Mouse (Mus musculus): ENCODE results near the gene Rhd.
"Not testable (repeated sequence)": the region's sequence is repeated elsewhere in the genome, so short reads cannot be mapped to it uniquely, and the experiment has no call there.

Rhd gene

GRCm38 (mm10) chr4:134858494-134858893, 5.8 kb upstream of the Rhd start:
- DNase-seq, result no peak

DNA sequence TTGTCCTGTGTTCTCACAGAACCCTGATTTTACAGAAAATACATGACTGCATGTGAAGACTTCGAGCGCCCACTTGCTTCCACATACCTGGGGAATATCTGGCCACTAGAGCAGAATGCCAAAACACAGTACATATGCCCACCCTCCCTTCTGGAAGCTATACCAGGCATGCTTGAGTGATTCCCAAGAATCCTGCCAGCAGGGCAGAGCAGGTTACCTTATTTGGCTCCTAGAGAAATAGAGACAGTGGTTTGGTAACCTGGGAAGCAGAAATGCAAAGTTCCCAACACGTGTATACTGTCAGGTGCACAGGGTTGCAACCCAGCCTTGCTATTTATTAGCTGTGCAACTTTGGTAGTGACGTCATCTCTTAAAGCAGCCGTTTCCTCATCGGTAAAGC, 2.5 kb upstream of the Rhd start:
- no peak for DNase-seq

- DNase-seq, result no peak
These were observed 1.3 kb upstream of the Rhd start for GRCm38 (mm10) chr4:134862996-134863395.

DNA sequence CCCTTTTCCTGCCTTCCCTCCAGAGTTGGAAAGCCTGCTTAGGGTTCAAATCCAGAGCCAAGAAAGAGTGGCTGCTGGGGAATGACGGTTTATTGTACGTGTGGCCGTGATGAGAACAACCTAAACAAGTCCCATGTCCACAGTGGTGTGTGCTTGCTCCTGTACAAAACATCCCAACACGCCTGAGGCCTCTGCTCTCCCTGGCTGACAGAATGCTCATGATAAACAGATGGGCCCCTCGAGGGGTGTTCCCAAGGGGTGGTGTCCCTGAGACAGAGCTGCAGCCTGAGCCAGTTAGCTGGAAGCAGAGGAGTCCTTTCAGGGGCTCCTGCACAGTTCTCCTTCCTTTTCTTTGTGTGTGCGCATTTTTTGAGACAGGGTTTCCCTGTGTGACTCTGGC, 1.0 kb downstream of the Rhd start:
- no peak for DNase-seq

- DNase-seq, result no peak
These were observed 1.5 kb downstream of the Rhd start for GRCm38 (mm10) chr4:134865789-134866188.

- DNase-seq, result no peak
These were observed 2.9 kb downstream of the Rhd start for GRCm38 (mm10) chr4:134867213-134867612.

- no peak for DNase-seq
These were observed 3.3 kb downstream of the Rhd start for GRCm38 (mm10) chr4:134867661-134868060.

DNA sequence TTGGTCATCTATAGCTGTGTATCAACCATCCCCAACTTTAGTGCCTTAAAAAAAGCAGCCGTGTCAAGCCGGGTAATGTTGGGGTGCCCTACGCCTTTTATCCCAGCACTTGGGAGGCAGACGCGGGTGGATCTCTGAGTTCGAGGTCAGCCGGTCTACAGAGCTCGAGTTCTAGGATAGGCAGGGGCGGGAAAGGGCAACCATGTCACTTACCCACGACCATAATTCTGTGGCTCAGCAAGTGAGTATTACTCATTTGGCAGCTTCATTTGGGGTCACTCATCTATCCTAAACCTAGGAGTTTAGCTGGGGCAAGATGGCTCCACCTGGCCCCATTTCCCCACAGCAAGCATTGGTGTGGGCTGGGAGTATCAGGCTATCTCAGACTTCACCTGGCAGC, 3.7 kb downstream of the Rhd start:
- no peak for DNase-seq

DNA sequence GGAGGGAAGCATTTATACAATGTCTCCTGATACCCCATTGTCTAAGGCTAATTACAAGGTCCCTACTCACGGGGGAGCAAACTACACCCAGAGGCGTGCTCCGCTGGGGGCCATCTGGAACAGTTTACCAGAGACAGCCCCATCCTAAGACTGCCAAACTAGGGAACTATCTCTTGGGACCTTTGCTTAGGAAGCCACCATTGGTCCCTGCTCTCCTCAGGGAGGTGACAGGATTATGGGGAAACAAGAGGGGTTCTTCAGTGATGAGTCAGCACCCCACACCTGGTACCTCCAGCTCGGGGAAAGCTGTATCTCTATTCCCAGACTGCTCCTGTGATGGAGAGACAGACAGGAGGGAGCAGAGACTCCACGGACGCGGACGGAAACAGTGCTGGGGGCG, 4.2 kb downstream of the Rhd start:
- DNase-seq, result no peak

DNA sequence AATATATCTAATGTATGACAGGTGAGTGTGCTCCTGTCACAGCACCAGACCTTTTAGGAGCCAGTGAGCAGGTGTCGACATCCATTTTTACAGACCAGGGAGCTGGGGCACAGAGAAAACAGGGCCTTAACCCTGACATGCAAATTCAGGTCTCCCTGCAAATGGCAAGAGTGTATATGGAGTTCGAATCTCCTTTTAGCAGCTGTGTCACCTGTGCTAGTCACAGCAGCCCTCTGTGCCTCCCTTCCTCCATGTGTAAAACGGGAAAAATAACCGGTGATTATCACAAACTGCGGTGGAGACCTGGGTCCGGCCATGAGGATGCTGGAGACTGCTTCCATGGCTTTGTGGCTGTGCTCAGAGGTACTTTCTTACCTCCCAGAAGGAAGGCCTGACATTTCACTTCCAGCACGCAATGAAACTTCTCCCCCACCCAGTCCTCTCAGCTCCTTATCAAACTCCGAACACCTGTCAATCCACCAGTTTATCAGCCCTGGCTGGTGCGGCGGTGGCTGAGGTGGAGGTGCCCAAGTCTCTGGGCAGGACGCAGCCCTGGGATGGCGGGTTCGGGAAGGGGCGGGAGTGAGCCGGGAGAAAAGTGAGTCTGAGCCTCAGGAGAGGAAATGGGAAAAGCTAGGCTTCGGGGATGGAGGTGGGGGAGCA, 4.9 kb downstream of the Rhd start:
- DNase-seq, result no peak

DNA sequence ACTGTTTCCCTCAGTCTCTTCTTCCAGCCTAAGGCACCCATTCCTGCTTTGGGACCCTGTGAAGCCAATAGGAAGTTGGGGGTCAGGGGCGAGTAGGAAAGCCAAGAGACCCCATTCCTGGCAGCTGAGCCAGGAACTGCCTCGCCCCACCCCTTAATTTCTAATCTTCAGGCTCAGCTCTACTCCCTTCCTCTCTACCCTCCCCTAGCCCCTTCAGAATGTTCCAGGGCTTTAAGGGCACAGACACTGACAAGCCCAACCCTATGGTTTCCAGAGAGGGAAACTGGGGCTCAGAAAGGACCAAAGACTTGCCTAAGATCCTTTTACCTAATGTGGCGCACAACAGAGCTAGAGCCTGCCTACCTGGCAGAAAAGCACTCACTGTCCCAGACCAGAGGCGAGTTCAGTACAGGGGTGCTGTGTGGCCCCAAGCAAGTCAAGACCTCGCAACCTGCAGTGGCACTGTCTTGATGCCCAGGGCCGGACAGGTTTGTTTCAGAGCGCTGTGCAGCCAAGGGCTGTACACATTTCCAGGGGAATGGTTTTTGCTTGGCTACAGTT, 5.6 kb downstream of the Rhd start:
- DNase-seq, result no peak

DNA sequence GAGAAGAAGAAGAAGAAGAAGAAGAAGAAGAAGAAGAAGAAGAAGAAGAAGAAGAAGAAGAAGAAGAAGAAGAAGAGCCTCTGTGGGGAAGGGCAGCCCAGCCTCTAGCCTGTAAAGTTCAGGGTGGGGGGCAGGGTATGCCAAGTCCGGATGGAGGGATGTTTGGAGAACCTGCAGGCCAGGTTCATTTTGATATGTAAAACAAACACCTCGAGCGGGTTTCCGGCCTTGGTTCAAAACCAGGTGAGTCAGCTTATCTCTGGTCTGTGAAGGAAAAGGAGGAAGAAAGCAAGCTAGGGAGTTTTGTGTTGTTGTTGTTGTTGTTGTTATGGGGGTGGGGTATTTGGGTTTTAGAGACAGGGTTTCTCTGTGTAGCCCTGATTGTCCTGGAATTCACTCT, 7.1 kb downstream of the Rhd start:
- no peak for DNase-seq

- DNase-seq, result no peak
These were observed 7.6 kb downstream of the Rhd start for GRCm38 (mm10) chr4:134871950-134872349.

DNA sequence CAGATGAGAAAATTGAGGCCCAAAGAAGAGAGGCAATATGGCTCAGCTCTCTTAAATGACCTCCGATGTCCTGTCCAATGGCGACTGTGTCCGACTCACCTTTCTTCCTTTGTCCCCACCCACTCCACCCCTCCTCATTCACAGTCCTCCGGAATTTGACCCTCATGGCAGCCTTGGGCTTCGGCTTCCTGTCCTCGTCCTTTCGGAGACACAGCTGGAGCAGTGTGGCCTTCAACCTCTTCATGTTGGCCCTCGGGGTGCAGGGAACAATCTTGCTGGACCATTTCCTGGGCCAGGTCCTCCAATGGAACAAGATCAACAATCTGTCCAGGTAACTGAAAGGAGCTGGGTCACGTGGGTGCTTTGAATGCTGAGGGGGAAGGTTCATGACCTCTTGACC, 11.8 kb downstream of the Rhd start:
- DNase-seq, result no peak

GRCm38 (mm10) chr4:134879410-134879981, 15.2 kb downstream of the Rhd start:
- DNase-seq, result peak; percentile 77 to 86

GRCm38 (mm10) chr4:134880041-134880440, 15.7 kb downstream of the Rhd start:
- DNase-seq, result peak; percentile 25 to 58

DNA sequence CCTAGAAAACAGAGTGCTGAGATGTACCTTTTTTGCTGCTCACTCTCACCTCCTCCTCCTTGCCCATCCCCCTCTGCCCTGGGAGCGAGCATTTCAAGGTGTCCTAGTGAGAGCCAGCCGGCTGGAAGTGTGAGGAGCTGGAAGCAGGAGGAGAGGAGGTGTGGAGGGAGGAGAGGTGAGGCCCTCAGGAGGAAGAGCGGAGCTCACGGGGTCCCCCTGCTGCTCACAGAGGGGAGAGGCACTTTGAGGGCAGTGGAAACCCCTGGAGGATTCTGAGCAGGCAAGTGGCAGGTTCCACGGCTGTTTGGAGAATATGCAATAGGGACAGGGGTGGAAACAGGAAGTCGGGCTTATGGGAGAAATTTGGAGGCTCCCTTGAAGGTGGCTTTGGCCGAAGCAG, 18.9 kb downstream of the Rhd start:
- peak; percentile 40 to 41 for DNase-seq

DNA sequence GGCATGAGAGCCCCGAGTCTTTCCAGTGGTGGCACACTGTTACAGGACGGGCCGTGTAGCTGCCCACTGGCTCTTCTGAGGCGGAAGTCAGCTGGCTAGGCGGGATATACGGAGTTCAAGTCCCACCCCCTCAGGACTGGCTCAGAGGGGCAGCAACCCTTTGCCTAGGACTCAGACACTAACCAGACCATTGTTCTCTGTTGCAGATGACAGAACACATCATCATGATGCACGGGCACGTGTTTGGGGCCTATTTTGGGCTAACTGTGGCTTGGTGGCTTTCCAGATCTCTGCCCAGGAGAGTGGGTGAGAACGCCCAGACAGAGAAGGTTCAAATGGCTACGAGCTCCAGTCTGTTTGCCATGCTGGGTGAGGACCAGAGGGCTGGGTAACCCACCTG, 19.5 kb downstream of the Rhd start:
- DNase-seq, result no peak

DNA sequence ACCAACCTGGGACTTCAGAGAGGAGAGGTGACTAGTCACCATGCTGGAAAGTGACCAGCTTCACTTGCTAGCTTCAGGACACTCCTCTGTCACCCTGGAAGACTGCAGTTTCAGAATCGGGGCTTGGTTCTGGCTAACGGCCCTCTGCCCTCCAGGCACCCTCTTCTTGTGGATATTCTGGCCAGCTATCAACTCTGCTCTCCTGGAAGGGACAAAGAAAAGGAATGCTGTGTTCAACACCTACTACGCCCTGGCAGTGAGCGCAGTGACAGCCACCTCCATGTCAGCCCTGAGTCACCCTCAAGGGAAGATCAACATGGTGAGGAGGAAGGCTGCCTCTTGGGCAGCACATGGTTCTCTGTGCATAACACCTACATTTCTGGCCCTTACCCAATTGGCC, 20.0 kb downstream of the Rhd start:
- no peak for DNase-seq

DNA sequence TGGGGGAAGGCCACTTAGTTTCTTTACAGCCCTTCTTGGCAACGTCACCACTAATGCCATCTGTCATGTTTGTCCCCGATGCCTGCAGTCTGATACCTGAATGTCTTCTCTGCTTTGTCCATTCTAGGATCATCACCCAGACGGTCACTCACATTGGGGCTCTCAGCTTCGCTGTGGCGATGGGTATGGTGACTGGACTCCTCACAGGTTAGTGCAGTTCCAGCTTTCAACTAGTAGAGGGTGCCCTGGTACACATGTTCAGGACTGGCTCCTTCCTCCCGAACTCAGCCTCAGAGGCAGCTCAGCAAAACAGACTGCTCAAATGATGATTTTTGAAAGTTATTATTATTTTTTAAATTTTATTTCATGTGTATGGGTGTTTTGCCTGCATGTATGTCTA, 27.8 kb downstream of the Rhd start:
- DNase-seq, result peak; percentile 78 to 83

GRCm38 (mm10) chr4:134897256-134897655, 32.9 kb downstream of the Rhd start:
- no peak for DNase-seq

GRCm38 (mm10) chr4:134901126-134901525, 36.8 kb downstream of the Rhd start:
- peak; percentile 55 to 58 for DNase-seq

GRCm38 (mm10) chr4:134903046-134903445, 38.7 kb downstream of the Rhd start:
- DNase-seq, result no peak

GRCm38 (mm10) chr4:134911406-134911805, 47.1 kb downstream of the Rhd start:
- not testable (repeated sequence) for DNase-seq

- peak; percentile 71 to 85 for DNase-seq
These were observed 49.1 kb downstream of the Rhd start for GRCm38 (mm10) chr4:134913413-134913812.

Data from cerebellum, postnatal 25 days (tissue).